Mouse (Mus musculus): Measurements from ENCODE around the gene Masp2. TPM values are rescaled to one million over a fixed set of nuclear protein-coding genes. Genes with fewer than 3 reads are reported as not detected.

The Masp2 gene
- polyA plus RNA-seq (2014; fragmentation: Illumina TruSeq; extraction: RNeasy Lipid Tissue Mini Kit (QIAGEN cat#74804); ENCODE audit: low read depth, low replicate concordance): 0.42 TPM

DNA sequence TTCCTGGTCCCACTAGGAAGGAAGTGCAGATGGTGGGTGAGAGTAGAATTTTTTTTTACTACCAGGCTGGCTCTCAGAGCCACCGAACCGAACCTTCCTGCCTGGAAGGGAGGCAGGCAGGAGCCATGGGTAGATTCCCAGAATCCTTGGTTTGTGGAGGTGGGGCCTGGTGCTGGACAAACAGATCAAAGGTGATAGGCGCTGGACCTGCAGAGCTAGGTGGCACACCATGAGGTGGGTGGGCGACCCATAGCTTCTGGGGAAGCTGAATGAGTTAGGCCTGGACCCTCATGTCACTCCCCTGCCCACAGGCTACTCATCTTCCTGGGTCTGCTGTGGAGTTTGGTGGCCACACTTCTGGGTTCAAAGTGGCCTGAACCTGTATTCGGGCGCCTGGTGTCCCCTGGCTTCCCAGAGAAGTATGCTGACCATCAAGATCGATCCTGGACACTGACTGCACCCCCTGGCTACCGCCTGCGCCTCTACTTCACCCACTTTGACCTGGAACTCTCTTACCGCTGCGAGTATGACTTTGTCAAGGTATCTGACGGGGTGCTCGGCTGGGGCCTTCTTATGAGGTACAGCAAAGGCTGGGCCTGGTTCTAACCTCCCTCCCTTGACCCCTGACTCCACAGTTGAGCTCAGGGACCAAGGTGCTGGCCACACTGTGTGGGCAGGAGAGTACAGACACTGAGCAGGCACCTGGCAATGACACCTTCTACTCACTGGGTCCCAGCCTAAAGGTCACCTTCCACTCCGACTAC lies at the start of gene Masp2:
Gene Masp2, plus strand, starts transcription at position 198 of the 764 bp plus-strand sequence.

DNA sequence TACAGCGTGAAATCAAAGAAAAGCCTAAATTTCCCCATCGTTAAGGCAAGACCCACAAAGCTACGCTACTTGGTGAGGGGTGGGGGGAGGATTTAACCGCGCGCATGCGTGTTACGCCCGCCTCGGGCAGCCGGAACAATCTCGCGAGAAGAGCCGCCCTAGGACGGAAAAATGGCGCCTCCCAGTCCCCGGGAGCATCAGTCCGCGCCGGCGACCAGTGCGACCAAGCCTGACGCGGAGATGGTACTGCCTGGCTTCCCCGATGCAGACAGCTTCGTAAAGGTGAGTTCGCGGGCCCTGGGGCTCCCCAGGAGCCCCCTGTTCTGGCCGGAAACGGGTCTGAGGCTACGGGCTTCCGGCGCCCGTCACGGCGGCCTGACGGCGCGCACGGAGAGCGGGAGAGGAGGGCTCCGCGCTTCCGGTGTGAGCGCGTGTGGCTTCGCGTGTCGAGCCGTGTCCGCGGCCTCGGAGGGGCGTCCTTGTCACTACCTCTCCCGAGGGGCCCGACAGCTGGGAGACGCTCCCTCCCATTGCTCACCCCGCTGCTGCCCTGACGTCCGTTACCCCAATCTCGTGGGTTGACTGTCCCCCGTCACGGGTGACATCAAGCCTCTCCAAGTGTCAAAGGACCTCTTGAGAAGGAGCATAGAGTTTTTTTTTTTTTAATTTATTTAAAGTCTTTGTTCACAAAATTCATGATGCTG lies 43.9 kb upstream of the Masp2 start, which contains the start of gene Exosc10:
Gene Exosc10, plus strand, starts transcription at position 133 of the 704 bp plus-strand sequence.

DNA sequence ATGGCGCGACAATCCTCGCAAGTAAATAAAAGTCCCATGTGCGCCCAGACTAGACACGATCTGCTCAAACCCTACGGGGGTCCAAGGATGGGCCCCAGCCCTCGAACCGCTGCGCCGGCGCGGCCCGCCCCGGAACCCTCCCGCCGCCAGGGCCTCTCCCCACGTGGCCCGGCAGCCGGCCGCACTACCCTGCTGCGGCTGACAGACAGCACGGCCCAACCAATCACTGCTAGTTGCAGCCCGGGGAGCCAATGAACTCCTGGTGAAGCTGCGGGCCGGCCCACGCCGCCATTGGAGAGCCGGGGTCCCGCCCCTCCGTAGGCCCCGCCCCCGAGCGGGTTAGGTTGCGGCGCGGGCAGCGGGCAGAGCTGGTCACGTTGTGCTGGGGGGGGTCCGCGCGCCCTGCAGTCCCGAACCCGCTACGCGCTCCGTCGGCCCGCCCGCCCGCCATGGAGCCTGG lies 11.2 kb upstream of the Masp2 start, which contains the start of gene Srm:
Gene Srm, plus strand, starts transcription at position 333 of the 460 bp plus-strand sequence.

DNA sequence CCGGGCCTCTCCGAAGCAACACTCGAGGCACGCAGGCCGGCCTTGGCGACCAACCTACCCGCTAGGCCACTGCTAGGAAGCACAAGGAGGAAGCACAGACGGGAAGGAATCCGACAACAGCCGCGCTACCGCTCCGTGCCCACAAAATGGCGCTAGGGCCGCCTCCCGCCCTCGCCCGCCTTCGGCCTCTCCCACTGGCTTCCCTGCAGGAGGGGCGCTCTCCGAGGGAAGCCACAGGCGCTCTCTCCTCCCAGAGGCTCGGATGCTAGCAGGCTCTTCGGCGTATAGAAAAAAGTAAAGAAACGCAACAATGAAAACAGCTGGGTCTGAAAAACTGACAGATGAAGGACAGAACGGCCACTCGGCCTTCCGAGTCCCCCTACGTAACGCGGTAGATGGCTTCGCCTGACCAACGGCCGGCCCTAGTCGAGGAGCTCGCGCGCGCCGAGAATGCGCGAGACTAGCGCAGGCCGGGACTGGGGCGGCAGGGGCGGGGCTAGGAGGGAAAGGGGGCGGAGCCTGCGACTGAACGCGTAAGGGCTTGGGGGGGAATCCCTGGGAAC lies 24.4 kb downstream of the Masp2 start, which contains the start of gene Tardbp:
Gene Tardbp, minus strand, starts transcription at position 397 of the 563 bp plus-strand sequence.

DNA sequence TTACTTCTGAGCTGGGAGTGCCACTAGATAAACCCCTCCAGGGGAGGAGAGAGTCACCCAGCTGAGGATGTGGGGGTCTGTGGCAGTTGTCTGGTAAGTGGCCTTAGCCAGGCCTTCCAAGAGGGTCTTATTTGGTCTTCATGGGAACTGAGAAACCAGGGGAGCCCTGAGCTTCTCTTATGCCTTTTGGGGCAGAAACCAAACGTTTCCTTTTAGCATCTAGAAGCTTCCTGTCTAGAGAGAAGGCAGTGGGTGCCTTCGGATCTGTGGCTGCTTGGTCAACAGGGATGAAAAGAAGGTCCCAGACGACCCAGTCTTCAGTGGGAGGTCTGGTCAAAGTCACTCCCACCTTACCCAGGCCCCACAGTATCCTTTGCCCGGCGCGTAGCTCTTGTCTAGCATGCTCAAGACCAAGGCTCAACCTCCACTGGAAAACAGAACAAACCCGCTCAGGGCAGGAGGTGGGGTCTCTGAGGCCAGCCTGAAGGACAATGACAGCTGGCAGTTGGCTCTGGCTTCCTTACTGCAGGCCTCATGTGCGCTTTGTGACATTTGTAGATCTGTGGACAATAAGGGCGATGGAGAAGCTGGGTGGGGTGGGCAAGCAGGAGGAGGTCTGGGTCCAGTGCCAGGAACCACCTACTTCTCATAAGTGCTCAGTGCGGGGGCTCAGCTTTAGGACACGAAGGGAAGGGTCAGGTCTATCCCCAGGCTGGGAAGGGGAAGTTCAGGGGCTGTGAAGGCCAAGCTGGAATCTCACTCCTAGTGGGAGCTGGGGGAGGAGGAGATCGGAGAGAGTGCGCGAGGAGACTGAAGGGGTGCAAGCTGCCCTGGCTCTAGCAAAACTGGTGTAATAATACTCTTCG lies 41.2 kb downstream of the Masp2 start, which contains the start of gene Gm572:
Gene Gm572, plus strand, starts transcription at position 27 of the 866 bp plus-strand sequence.

Other genes starting within 250 kb of the Masp2 start
- gene Ubiad1, start 157.8 kb upstream of the Masp2 start, polyA plus RNA-seq (2014; fragmentation: Illumina TruSeq; extraction: RNeasy Lipid Tissue Mini Kit (QIAGEN cat#74804); ENCODE audit: low read depth, low replicate concordance): 16.0 TPM
- 20.2 TPM for gene Mtor, start 153.9 kb upstream of the Masp2 start, polyA plus RNA-seq (2014; fragmentation: Illumina TruSeq; extraction: RNeasy Lipid Tissue Mini Kit (QIAGEN cat#74804); ENCODE audit: low read depth, low replicate concordance)
- 2.8 TPM for gene Angptl7, start 102.1 kb upstream of the Masp2 start, polyA plus RNA-seq (2014; fragmentation: Illumina TruSeq; extraction: RNeasy Lipid Tissue Mini Kit (QIAGEN cat#74804); ENCODE audit: low read depth, low replicate concordance)
- gene Exosc10, start 44.1 kb upstream of the Masp2 start, polyA plus RNA-seq (2014; fragmentation: Illumina TruSeq; extraction: RNeasy Lipid Tissue Mini Kit (QIAGEN cat#74804); ENCODE audit: low read depth, low replicate concordance): 44.6 TPM
- gene Srm, start 11.1 kb upstream of the Masp2 start, polyA plus RNA-seq (2014; fragmentation: Illumina TruSeq; extraction: RNeasy Lipid Tissue Mini Kit (QIAGEN cat#74804); ENCODE audit: low read depth, low replicate concordance): 17.9 TPM
- gene Tardbp, start 24.5 kb downstream of the Masp2 start, polyA plus RNA-seq (2014; fragmentation: Illumina TruSeq; extraction: RNeasy Lipid Tissue Mini Kit (QIAGEN cat#74804); ENCODE audit: low read depth, low replicate concordance): 178 TPM
- gene Gm572, start 40.8 kb downstream of the Masp2 start, polyA plus RNA-seq (2014; fragmentation: Illumina TruSeq; extraction: RNeasy Lipid Tissue Mini Kit (QIAGEN cat#74804); ENCODE audit: low read depth, low replicate concordance): 3.6 TPM
- 17.8 TPM for gene Casz1, start 201.9 kb downstream of the Masp2 start, polyA plus RNA-seq (2014; fragmentation: Illumina TruSeq; extraction: RNeasy Lipid Tissue Mini Kit (QIAGEN cat#74804); ENCODE audit: low read depth, low replicate concordance)

Measured in heart, adult 10 weeks (tissue).